Mouse (Mus musculus) adrenal gland, adult 2 months (tissue): ENCODE data around the gene Tarm1. TPM values are rescaled to one million over a fixed set of nuclear protein-coding genes. Genes with fewer than 3 reads are reported as not detected.

ENCODE experiments used
- DNase-seq: peaks from one replicate; pipeline ENCODE4 v3.0.0; 2021
- long read RNA-seq: library from polyadenylated mRNA; stranded (forward); transcript quantifications from one replicate; pipeline ENCODE4 v2.0.0, GENCODE M21; 2021
- polyA plus RNA-seq: library from polyadenylated mRNA; depleted of rRNA; stranded (reverse); fragments of >200 nt; gene quantifications from 2 replicates; pipeline ENCODE4 v1.2.3, GENCODE M21; 2012; rRNA removed
- total RNA-seq, 2 experiments: library from RNA; stranded (reverse); gene quantifications; 2 replicates each; pipeline ENCODE4 v1.2.3; 2021

Gene Tarm1
- total RNA-seq (1 to 10 TPM in 1 of 2 experiments, under 1 TPM in 1; 0.66 to 1.6 TPM), polyA plus RNA-seq (0.18 and 0.29 TPM in 2 replicates)
- long read RNA-seq, partial matches to known transcripts, result 1 of 3 reads
- long read RNA-seq, other reads (novel, unspliced or antisense), result 2 of 3 reads

- DNase-seq, result no peak
These were observed at the start of gene Tarm1 for GRCm38 (mm10) chr7:3502439-3502838. Gene Tarm1 (minus strand): TSS chr7:3502624.

DNA sequence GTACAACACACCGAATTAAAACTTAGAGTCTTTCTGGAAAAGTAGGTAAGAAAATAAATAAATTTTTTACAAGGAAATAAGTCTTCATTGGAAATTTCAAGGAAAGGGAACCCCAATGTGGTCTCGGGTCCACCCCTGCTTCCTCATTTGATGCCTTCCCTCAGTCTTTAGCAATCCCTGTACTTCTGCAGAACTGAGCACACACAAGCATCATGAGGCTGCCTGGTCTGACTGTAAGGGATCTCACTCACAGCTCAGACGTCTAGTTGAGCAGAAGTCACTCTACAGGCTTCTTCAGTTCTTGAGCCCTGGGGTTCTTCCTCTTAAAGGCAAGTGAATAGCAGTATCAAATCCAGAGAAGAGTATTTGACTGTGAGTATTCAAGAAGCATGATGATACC is 3.5 kb upstream of the Tarm1 start:
- no peak for DNase-seq

GRCm38 (mm10) chr7:3500406-3500805 is 2.0 kb downstream of the Tarm1 start:
- no peak for DNase-seq

GRCm38 (mm10) chr7:3481948-3482608 is 20.3 kb downstream of the Tarm1 start:
- no peak for DNase-seq

DNA sequence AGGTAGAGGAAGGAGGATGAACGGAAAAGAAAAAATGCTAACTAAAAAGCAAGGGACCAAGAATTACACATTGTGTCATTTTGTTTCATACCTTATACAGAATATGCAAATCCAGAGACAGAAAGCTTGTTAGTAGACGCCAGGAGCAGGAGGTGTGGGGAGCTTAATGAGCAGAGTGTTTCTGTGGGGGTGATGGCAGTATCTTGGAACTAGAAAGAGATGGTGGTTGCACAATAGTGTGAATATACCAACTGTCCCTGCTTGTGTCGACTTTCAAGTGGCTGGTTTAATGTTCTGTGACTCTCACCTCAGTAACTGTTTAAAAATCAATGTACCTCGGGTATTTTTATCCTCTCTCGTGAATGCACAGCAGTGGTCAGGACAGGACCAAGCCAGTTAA is 25.7 kb downstream of the Tarm1 start:
- no peak for DNase-seq

GRCm38 (mm10) chr7:3474291-3475080 is 27.9 kb downstream of the Tarm1 start:
- DNase-seq, result no peak

DNA sequence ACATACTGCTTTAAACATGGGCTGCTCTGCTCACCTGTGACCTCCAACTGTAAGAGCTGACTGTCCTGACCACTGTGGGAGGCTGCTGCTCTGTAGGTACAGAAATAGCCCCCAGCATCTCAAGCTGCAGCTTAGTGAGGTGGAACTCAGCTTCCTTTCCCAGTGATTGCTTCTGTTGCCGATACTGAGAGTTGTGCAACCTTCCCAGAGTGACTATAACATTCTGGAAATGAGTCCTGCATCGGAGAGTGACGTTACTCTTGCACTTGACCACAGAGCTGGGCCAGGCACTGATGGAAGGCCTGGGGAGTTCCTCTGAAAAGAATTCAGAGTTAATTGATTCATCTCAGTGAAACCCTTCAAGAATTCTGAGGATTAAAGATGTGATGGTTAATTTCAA is 29.6 kb downstream of the Tarm1 start:
- DNase-seq, result no peak

GRCm38 (mm10) chr7:3468614-3469013 is 33.8 kb downstream of the Tarm1 start:
- DNase-seq, result no peak

GRCm38 (mm10) chr7:3463306-3463705 is 39.1 kb downstream of the Tarm1 start:
- DNase-seq, result no peak

DNA sequence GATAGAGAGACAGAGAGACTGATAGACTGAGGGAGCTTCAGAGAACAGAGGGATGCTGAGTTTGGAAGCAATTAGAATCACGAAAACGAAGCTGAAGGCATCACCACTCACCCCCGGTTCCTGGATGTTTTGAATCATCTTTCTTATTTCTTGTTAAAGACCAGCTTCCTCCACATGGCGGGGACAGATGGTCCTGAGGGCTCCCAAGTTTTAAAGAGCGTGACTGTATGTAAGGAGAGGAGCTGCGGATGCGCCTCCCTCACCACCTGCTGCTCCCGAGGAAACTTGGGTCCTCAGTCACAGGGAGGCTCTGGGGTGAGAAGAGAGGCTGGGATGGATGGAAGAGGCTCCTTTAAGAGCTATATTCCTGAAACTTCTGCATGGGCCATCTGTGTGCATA is 42.2 kb downstream of the Tarm1 start:
- DNase-seq, result no peak

DNA sequence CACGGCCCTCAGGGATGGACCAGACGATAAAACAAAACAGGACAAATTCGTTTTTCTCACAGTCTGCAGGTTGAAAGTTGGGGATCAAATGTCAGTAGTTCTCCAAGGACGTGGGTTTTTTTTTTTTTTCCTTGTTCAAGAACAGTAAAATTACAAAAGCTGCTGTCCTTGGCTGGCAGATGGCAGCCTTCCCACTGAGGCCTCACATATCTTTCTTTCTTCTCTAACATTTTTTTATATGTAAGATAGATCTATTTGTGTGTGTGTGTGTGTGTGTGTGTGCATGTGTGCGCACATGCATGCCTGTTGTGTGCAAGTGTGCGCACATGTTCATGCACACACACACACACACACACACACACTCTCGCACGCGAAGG is 44.6 kb downstream of the Tarm1 start:
- DNase-seq, result peak; percentile 62

DNA sequence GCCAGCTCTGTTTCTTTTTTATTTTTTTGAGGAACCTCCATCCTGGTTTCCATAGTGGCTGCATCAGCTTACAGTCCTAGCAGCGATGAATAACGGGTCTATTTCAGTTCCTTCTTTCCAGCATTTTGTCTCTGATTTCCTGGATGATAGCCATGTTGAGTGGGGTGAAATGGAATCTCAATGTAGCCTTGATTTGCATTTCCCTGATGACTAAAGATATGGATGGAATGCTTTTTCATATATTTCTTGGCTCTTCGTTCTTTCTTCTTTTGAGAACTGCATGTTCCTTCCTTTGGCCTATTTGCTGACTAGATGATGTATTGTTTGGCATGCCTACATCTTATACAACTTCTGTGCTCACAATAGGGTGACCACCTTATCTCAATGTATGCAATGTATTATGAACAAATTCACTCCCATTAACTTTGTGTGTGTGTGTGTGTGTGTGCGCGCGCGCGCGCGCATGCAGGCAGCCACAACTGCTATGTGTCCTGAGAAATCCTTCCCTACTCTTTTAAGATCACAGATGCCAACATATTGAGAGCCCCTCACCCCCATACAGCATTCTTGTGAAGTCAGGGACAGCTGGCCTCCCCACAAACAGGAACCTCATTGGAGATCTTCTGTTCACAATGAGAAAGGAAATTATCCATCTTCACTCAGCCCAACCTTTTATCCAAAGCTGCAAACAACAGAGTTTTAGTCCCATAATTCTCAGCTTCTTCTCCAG is 45.1 kb downstream of the Tarm1 start:
- DNase-seq, result no peak

DNA sequence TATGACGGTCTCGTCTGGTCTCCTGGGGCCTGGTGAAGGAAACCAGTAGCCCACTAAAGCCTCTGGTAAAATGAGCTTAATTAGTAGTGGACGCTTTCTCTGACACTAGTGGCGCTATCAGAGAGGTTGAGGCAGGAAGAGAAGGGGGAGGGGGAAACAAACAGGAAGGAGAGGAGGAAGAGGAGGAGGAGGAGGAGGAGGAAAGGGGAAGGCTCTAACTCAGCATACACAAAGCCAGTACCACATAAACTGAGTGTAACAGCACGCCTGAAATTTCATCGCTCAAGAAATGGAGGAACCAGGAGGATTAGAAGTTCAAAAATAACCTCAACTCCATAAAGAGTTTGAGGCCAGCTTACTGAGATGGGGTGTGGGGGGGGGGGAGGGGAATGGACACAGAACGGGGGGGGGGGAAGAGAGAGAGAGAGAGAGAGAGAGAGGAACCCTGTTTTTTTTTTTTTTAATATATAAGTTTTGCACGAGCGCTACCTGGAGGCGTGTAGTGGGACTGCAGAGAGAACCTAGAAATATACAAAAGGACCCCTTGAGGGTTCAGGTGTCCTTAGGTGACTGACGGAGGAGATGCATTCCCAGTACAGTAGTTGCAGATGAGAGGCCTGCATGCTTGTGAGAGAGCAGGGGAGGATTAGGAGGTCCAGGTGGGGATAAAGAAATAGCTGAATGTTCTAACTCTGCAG is 48.8 kb downstream of the Tarm1 start:
- no peak for DNase-seq

DNA sequence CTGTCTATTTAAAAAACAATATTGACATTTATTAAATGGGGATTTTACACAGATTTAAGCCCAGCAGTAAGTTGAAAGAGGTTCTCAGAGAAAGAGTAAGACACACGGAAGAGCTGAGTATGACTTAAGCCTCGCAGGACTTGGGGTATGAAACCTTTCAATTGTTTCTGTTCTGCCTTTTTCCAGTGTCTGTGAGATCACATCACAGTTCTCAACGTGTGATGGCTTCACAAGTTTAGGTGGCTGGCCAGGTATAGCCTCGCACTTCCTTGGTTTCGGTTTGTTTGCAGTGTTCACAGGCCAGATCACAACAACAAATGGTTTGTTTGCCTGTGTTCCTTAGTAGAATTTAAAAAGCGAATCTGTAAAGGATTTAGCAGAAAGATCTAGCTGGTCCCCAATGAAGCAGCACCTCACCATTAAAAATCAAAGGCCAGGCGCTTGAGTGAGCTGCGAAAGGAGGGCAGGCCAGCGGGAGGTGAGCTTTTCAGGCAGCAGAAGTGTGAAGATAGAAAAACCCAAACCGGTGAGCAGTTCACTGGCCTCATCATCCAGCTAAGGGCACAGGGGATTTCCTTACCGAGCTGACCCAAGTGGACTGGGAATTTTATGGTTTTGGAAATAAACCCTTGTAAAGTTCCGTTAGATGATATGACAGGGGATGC is 49.5 kb downstream of the Tarm1 start:
- no peak for DNase-seq

GRCm38 (mm10) chr7:3451161-3451560 is 51.3 kb downstream of the Tarm1 start:
- peak; percentile 68 for DNase-seq

DNA sequence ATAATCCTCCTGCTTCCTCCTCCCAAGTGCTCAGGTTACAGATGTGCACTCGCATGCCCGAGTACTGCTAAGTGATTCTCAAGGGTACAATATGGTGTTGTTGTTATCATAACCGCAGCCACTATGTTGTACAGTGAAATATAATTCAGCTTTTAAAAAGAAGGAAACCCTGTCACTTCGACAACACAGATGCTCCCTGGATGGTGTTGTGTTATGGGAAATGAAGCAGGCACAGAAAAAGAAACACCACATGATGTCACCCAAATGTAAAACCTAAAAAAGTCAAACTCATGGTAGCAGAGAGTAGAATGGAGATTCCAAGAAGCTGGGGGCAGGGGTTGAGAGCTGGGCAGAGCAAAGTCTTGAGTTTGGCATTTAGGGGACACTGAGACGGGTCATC is 51.8 kb downstream of the Tarm1 start:
- no peak for DNase-seq

DNA sequence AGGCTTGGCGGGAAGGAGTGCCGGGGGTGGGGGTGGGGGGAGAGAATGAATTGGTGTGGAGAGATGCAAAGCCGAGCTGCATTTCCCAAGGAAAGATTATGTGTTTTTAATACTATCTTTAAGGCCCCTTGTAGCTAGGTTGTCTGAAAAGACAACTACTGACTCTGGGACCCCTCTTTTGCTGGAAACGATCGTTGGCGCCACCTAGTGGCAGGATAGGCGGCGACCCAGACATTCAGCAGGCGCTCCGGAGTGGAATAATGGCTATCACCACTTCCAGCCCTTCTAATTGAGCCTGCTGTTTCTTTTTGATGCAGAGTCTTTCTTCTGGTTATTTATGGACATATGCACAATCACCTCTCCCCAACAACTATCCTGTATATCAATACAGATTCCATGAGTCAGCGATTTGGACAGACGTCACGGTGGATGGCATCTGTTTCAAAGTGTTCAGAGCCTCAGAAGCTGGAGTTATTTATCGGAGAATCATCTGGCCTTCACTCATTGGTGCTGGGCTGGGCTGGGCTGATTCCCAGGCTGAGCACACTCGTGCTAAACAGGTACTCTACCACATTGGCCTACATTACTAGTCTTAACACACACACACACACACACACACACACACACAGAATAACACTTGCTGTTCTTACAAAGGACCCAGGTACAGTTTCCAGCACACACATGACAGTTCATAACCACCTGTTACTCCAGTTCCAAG is 53.5 kb downstream of the Tarm1 start:
- DNase-seq, result peak; percentile 77

DNA sequence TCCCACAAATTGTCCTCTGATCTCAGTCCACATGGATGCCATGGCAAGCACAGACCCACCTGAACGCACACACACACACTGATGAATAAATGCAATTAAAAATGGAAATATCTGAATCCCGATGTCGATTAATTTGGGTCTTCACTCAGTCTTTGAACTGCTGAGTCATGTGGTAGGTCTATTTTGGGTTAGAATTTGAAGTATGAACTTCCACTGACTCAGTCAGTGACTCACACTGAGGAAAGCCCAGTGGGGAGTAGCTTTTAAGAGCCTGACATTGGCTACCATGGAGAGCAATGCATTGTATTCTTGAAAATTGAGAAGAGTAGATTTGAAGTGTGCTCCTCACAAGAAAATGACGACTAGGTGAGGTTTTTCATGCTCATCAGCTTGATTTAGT is 55.4 kb downstream of the Tarm1 start:
- DNase-seq, result peak; percentile 62

- no peak for DNase-seq
These were observed 55.8 kb downstream of the Tarm1 start for GRCm38 (mm10) chr7:3446584-3446983.

DNA sequence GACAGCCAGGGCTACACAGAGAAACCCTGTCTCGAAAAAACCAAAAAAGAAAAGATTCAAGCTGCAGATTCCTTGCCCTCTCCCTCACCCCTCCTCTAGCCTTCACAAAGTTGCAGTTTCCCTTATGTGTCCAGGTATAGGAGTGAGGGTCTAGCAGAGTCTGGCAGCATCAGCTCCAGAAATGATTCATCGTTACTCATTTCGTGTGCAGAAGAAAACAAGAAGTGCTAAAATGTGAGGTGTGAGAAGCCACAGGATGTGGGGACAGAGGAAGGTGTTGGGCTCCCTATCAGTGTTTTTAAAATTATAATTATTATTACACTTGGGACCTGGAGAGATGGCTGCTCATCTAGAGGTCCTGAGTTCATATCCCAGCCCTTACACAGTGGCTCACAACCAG is 57.7 kb downstream of the Tarm1 start:
- no peak for DNase-seq

- no peak for DNase-seq
These were observed 59.9 kb downstream of the Tarm1 start for GRCm38 (mm10) chr7:3442476-3443062.
